Mouse (Mus musculus) ES-E14 (cell line): ENCODE results near the gene Rela.

Source experiments
- CHD2 ChIP-seq: IDR thresholded peaks from 2 replicates; pipeline ENCODE4 v1.6.1; 2014; ENCODE audit warnings: mild to moderate bottlenecking, low read depth, low read length, inconsistent platforms
- HCFC1 ChIP-seq: IDR thresholded peaks from 2 replicates; pipeline ENCODE4 v1.6.1; 2012; ENCODE audit warnings: low read length, inconsistent platforms, borderline replicate concordance; ENCODE audit not compliant: insufficient read depth
- MAFK ChIP-seq: IDR thresholded peaks from 2 replicates; pipeline ENCODE4 v1.6.1; 2014; ENCODE audit warnings: mild to moderate bottlenecking, low read depth, low read length, inconsistent platforms; ENCODE audit not compliant: insufficient read depth
- ZC3H11A ChIP-seq: IDR thresholded peaks from 2 replicates; pipeline ENCODE4 v1.6.1; 2012; ENCODE audit warnings: low read depth, mild to moderate bottlenecking, inconsistent platforms, low read length, borderline replicate concordance
- ZNF384 ChIP-seq: IDR thresholded peaks from 2 replicates; pipeline ENCODE4 v1.6.1; 2012; ENCODE audit warnings: low read depth, low read length, inconsistent platforms

GRCm38 (mm10) chr19:5689565-5690342 is 52.5 kb downstream of the Rela start:
- no peak for TF ChIP-seq HCFC1
- no peak for TF ChIP-seq MAFK
- no peak for TF ChIP-seq ZNF384
- TF ChIP-seq CHD2 = no peak
- no peak for TF ChIP-seq ZC3H11A
